Mouse (Mus musculus) forebrain, embryonic 13.5 days (tissue): Measurements from ENCODE around the gene Sap18. TPM values are rescaled to one million over a fixed set of nuclear protein-coding genes. Genes with fewer than 3 reads are reported as not detected.
"Not testable (repeated sequence)": the region's sequence is repeated elsewhere in the genome, so short reads cannot be mapped to it uniquely, and the experiment has no call there.

Experiments
- ATAC-seq: fragments of 200-750 bp; cut with Nextera tagmentation; 2 replicates; pipeline ENCODE4 v1.8.0; 2017
- H3K27ac ChIP-seq: fragments of 300-500 bp; sonication (generic); 2 replicates; pipeline ENCODE4 v1.5.1; 2015; ENCODE audit warnings: inconsistent platforms, mild to moderate bottlenecking, moderate library complexity
- H3K27me3 ChIP-seq: fragments of 300-500 bp; sonication (generic); 2 replicates; pipeline ENCODE4 v1.6.1; 2015; ENCODE audit warnings: mild to moderate bottlenecking, inconsistent platforms
- H3K36me3 ChIP-seq: fragments of 300-500 bp; sonication (generic); 2 replicates; pipeline ENCODE4 v1.6.1; 2015; ENCODE audit warnings: mild to moderate bottlenecking, inconsistent platforms; ENCODE audit not compliant: poor library complexity, severe bottlenecking
- H3K4me1 ChIP-seq: fragments of 300-500 bp; sonication (generic); 2 replicates; pipeline ENCODE4 v1.6.1; 2015; ENCODE audit warnings: inconsistent platforms
- H3K4me2 ChIP-seq: fragments of 300-500 bp; sonication (generic); 2 replicates; pipeline ENCODE4 v1.6.1; 2015; ENCODE audit warnings: inconsistent platforms, mild to moderate bottlenecking, moderate library complexity
- H3K4me3 ChIP-seq: fragments of 300-500 bp; sonication (generic); 2 replicates; pipeline ENCODE4 v1.5.1; 2015; ENCODE audit warnings: mild to moderate bottlenecking, inconsistent platforms
- H3K9ac ChIP-seq: fragments of 300-500 bp; sonication (generic); 2 replicates; pipeline ENCODE4 v1.6.1; 2015; ENCODE audit warnings: mild to moderate bottlenecking, inconsistent platforms
- H3K9me3 ChIP-seq: fragments of 300-500 bp; sonication (generic); replicated peaks from 2 replicates; pipeline ENCODE4 v1.6.1; 2016; ENCODE audit warnings: inconsistent platforms
- WGBS: fragments of 180-500 bp; shearing (Covaris S2); methylation state at CpG from one replicate; pipeline ENCODE4 v1.1.7; 2015; 5-methylcytosine and 5-hydroxymethylcytosine counted together
- microRNA-seq: library from miRNA; unstranded; fragments of <30 nt; microRNA quantifications from one replicate; pipeline ENCODE4, GENCODE M21; 2016
- polyA plus RNA-seq: library from polyadenylated mRNA; unstranded; fragments of >200 nt; fragmentation: Nextera tagmentation; extraction: Ambion mirVana; gene quantifications from 2 replicates; pipeline ENCODE4 v1.2.1, GENCODE M21; 2015

The Sap18 gene
- polyA plus RNA-seq, 1 experiment from 2014 or later, result 24.1 TPM

DNA sequence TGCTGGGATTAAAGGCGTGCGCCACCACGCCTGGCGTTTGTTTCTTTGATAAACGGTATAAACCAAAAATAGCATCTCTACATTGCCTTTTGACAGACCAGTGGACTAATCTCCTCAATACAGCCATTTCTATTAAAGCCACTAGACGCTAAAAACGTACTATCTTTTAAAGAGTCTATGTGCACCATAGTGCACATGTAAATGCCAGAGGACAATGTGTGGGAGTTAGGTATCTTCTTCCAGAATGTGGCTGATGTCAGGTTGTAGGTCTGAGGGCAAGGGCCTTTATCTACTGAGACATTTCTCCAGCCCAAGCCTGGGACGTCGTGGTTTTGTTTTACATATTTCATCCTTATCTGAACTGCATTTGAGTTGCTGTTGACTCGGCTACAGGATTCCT is 37.2 kb downstream of the Sap18 start:
- no peak overlapping the region for H3K27ac ChIP-seq
- peaks cover 54% of the 10 kb centered on the region for H3K36me3 ChIP-seq
- no peaks in the 10 kb centered on the region for H3K4me1 ChIP-seq
- no peak for ATAC-seq
- H3K9ac ChIP-seq, result no peak overlapping the region
- no peaks in the 10 kb centered on the region for H3K27me3 ChIP-seq
- no peaks in the 10 kb centered on the region for H3K9me3 ChIP-seq
- H3K4me3 ChIP-seq, result no peak overlapping the region
- 91% methylated on average over 10 of the region's 10 CpGs for WGBS
- no peak overlapping the region for H3K4me2 ChIP-seq

DNA sequence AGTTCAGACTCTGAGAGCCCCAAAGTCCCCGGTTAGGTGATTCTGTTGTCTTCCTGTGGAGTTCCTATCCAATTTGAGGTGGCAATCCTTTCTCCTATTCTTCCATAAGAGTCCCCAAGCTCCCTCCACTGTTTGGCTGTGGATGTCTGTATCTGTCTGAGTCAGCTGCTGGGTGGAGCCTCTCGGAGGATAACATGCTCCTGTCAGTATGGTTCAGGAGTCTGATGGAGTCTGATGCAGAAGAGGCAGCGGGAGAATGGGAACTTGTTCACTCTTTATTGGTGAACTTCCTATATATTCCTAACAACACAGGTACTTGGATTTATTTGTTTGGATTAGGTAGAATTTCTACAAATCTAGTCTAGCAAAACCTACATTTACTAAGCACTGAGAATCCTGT is 46.6 kb downstream of the Sap18 start:
- ATAC-seq, result no peak
- peaks cover 59% of the 10 kb centered on the region for H3K36me3 ChIP-seq
- 91% methylated on average over 3 of the region's 3 CpGs for WGBS

DNA sequence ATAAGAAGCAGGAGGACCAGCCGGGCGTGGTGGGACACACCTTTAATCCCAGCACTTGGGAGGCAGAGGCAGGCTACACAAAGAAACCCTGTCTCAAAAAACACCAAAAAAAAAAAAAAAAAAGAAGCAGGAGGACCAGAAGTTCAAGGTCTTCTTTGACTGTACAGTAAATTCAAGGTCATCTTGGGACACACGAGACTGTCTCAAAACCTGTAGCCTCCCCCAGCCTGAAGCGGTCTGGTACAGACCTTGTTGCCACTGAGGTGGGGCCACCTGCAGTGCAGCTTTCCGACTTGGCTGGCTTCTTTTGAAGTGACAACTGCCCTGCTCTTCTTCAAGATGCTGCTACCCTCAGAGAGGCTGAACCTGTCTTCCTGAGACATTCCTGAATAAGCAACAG is 50.1 kb downstream of the Sap18 start:
- H3K36me3 ChIP-seq, result peaks cover 59% of the 10 kb centered on the region
- not testable (repeated sequence) for ATAC-seq, H3K9ac ChIP-seq, H3K27me3 ChIP-seq, H3K27ac ChIP-seq, H3K4me2 ChIP-seq, H3K9me3 ChIP-seq, H3K4me1 ChIP-seq, H3K4me3 ChIP-seq
- WGBS, result 81% methylated on average over 5 of the region's 5 CpGs

More for the DNA sequence above, 46.6 kb downstream of the Sap18 start:
- H3K4me3 ChIP-seq, result no peak overlapping the region
- H3K4me2 ChIP-seq, result no peak overlapping the region
- no peaks in the 10 kb centered on the region for H3K9me3 ChIP-seq
- no peak overlapping the region for H3K27ac ChIP-seq
- H3K4me1 ChIP-seq, result no peaks in the 10 kb centered on the region
- H3K9ac ChIP-seq, result no peak overlapping the region
- no peaks in the 10 kb centered on the region for H3K27me3 ChIP-seq

DNA sequence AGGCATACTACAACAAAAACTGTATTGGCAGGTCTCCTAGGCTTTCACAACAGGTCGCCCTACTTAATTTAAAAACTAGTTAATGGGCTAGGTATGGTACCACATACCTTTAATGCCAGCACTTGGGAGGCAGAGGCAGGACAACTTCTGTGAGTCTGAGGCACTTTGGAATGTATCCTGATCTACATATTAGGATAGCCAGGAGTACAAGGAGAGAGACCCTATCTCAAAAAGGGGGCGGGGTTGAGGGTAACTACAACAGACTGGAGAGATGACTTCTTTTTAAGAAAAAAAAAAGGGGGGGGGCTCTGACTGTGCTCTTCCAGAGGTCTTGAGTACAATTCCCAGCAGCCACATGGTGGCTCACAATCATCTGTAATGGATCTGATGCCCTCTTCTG is 50.7 kb downstream of the Sap18 start:
- Histone ChIP-seq H3K27me3 (no peaks in the 10 kb centered on the region), H3K4me2 (no peak overlapping the region), H3K4me1 (no peaks in the 10 kb centered on the region), H3K36me3 (peaks cover 61% of the 10 kb centered on the region), H3K9me3 (no peaks in the 10 kb centered on the region), H3K9ac (no peak overlapping the region), H3K4me3 (no peak overlapping the region), H3K27ac (no peak overlapping the region)
- no peak for ATAC-seq
- WGBS, result 95% methylated on average over 2 of the region's 2 CpGs

DNA sequence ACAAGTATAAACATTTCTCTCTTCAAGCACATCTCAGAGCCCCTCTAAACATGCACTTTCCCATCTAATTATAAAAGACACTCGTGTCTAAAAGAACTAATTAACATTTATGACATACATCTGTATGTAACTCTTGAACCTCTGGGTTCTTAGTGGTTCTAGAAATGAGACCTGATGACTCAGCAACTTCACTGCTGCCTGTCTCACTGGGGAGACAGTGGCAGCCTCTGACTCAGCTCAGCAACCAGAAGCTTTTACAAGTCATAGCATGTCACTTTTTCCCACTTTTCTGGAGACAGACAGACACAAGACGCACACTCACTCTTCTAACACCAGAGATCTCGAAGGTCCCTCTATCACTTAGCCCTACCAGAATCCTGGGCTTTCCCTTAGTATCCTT is 52.4 kb downstream of the Sap18 start:
- Histone ChIP-seq H3K4me3 (no peak overlapping the region), H3K4me2 (no peak overlapping the region), H3K27me3 (no peaks in the 10 kb centered on the region), H3K9me3 (no peaks in the 10 kb centered on the region), H3K36me3 (peaks cover 48% of the 10 kb centered on the region), H3K4me1 (no peaks in the 10 kb centered on the region), H3K27ac (no peak overlapping the region), H3K9ac (no peak overlapping the region)
- no peak for ATAC-seq
- WGBS, result 92% methylated on average over 3 of the region's 3 CpGs

DNA sequence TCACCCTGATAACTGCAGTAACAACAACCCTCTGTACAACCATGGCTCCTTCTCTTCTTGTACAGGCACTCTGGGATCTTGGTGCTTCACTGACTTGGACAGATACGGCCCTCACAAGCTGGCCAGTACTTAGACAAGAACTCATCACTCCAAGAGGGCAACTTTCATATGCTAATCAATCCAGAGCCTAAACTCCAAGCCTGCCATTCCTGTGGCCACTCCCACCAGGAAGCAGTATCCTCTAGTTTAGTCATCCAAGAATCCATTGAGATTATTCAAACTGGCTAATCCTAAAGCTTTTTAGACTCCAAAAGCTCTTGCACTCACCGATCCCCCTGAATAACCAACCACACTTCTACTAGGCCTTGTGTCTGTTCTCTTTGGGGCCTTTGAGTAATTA is 55.0 kb downstream of the Sap18 start:
- no peak overlapping the region for H3K9ac ChIP-seq
- peaks cover 44% of the 10 kb centered on the region for H3K36me3 ChIP-seq
- H3K4me3 ChIP-seq, result no peak overlapping the region
- no peaks in the 10 kb centered on the region for H3K9me3 ChIP-seq
- H3K27ac ChIP-seq, result no peak overlapping the region
- H3K27me3 ChIP-seq, result no peaks in the 10 kb centered on the region
- no peak for ATAC-seq
- no peaks in the 10 kb centered on the region for H3K4me1 ChIP-seq
- H3K4me2 ChIP-seq, result no peak overlapping the region
- WGBS, result 65% methylated on average over 2 of the region's 2 CpGs

DNA sequence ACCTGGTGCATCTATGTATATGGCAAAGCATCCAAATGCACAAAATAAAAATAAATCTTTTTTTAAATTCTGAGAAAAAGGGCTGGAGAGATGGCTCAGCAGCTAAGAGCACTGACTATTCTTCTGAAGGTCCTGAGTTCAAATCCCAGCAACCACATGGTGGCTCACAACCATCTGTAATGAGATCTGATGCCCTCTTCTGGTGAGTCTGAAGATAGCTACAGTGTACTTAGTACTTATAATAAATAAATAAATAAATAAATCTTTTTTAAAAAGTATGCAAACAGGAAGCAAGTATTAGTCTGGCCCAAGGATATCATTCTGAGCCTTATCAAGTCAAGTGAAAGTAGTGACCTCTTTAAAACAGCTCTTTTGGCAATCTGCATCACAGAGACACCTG is 58.1 kb downstream of the Sap18 start:
- not testable (repeated sequence) for H3K4me2 ChIP-seq, ATAC-seq, H3K27me3 ChIP-seq

More for the DNA sequence above, 58.1 kb downstream of the Sap18 start:
- H3K9ac ChIP-seq, H3K4me1 ChIP-seq, H3K27ac ChIP-seq, H3K4me3 ChIP-seq, H3K9me3 ChIP-seq: not testable (repeated sequence)
- H3K36me3 ChIP-seq, result peaks cover 31% of the 10 kb centered on the region; the same call in 1 of the 2 replicates

Small RNA genes within 50 kb of the gene (microRNA-seq; reads per million reads assigned to microRNA genes)
- gene Mir3077, result not detected

Other genes starting within 250 kb of the Sap18 start
- gene Eef1akmt1, start 226.6 kb upstream of the Sap18 start, polyA plus RNA-seq, result 98.6 and 104 TPM in 2 replicates
- gene Xpo4, start 132.8 kb upstream of the Sap18 start, polyA plus RNA-seq, result 19.3 and 21.8 TPM in 2 replicates
- not detected in 2 replicates for gene Gm49361, start 52.1 kb upstream of the Sap18 start, polyA plus RNA-seq
- 7.8 and 8.3 TPM in 2 replicates for gene Lats2, start 39.8 kb upstream of the Sap18 start, polyA plus RNA-seq
- 34.8 and 37.6 TPM in 2 replicates for gene Ska3, start 28.0 kb downstream of the Sap18 start, polyA plus RNA-seq
- gene Mrpl57, start 28.1 kb downstream of the Sap18 start, polyA plus RNA-seq, result 151 and 152 TPM in 2 replicates
- 54.2 and 55.1 TPM in 2 replicates for gene Zdhhc20, start 92.1 kb downstream of the Sap18 start, polyA plus RNA-seq
- 64.2 and 69.1 TPM in 2 replicates for gene Micu2, start 201.1 kb downstream of the Sap18 start, polyA plus RNA-seq